Mouse (Mus musculus) C2C12 (cell line): ENCODE results near the gene Sppl3.

ENCODE experiments used
- CEBPB ChIP-seq: IDR thresholded peaks from one replicate; pipeline ENCODE4 v1.6.1; 2011; ENCODE audit warnings: low read depth, mild to moderate bottlenecking, control low read depth, moderate library complexity
- CTCF ChIP-seq: IDR thresholded peaks from one replicate; pipeline ENCODE4 v1.5.1; 2011; ENCODE audit not compliant: control insufficient read depth, insufficient read depth, insufficient read length
- FOSL1 ChIP-seq: IDR thresholded peaks from one replicate; pipeline ENCODE4 v1.8.0; 2011; ENCODE audit warnings: mild to moderate bottlenecking, low read length; ENCODE audit not compliant: poor library complexity, insufficient read depth, severe bottlenecking
- MAX ChIP-seq: IDR thresholded peaks from one replicate; pipeline ENCODE4 v1.6.1; 2011; ENCODE audit warnings: mild to moderate bottlenecking, control low read depth
- MYOD1 ChIP-seq: IDR thresholded peaks from one replicate; pipeline ENCODE4 v1.6.1; 2011; ENCODE audit warnings: low read depth; ENCODE audit not compliant: control insufficient read depth, insufficient read length
- MYOG ChIP-seq: IDR thresholded peaks from one replicate; pipeline ENCODE4 v1.6.1; 2011; ENCODE audit not compliant: control insufficient read depth, insufficient read length; ENCODE audit errors: extremely low read depth
- USF1 ChIP-seq: IDR thresholded peaks from one replicate; pipeline ENCODE4 v1.6.1; 2011; ENCODE audit warnings: low read depth, mild to moderate bottlenecking, control low read depth, moderate library complexity

- TF ChIP-seq MYOD1 (no peak), MYOG (no peak), CTCF (no peak), FOSL1 (no peak), MAX (no peak), USF1 (no peak), CEBPB (no peak)
Observed at GRCm38 (mm10) chr5:115133358-115134066, 122.6 kb downstream of the Sppl3 start.
